Mouse (Mus musculus): ENCODE measurements around the gene Usp49.

GRCm38 (mm10) chr17:47691650-47692049 is 61.2 kb downstream of the Usp49 start:
- no peak for TF ChIP-seq CTCF (IDR thresholded peaks at IDR 0.05; ENCODE audit: control insufficient read depth, insufficient read depth, insufficient replicate concordance, low read depth, low read length)
- no peak for TF ChIP-seq POLR2A (IDR thresholded peaks at IDR 0.05; ENCODE audit: control insufficient read depth, low read depth, low read length)

All from testis, adult 2 months (tissue).